Mouse (Mus musculus): Measurements from ENCODE around the gene Ano4.

GRCm38 (mm10) chr10:88983444-88983843, 361.1 kb downstream of the Ano4 start:
- TF ChIP-seq POLR2A (IDR thresholded peaks at IDR 0.05; ENCODE audit: insufficient read depth, low read depth, low read length): no peak
- peak; percentile 58 for TF ChIP-seq CTCF (IDR thresholded peaks at IDR 0.05)
- no peak for TF ChIP-seq EP300 (IDR thresholded peaks at IDR 0.05; ENCODE audit: insufficient read depth, low read depth, low read length)

All from heart, adult 2 months (tissue).